Mouse (Mus musculus): ENCODE measurements around the gene Ate1.

Gene Ate1

DNA sequence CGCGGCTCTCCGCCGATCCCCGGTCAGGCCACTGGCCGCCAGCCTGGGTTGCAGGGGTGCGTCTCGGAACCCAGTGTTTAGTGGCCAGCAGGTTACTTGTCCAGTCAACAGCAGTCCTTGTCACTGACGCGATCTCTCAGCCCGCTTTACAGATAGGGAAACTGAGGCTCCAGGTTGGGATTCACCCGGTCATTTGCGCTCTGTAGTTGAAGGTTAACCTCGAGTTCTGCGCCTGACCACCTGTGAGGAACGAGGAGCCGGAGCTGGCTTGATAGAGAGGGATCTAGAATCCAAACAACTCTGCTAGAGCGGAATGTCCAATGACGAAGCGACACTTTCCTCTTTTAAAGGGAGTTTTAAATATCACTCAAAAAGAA is at the start of gene Ate1:
TSS of gene Ate1 (minus strand) at position 321 of the 377 bp plus-strand sequence.
- in situ Hi-C loops (cut with MboI, MseI): loop anchor here in 1 of 2 experiments (25.0 kb wide), 1 partner anchor 1758 kb away; no protein-coding TSS in a partner anchor

DNA sequence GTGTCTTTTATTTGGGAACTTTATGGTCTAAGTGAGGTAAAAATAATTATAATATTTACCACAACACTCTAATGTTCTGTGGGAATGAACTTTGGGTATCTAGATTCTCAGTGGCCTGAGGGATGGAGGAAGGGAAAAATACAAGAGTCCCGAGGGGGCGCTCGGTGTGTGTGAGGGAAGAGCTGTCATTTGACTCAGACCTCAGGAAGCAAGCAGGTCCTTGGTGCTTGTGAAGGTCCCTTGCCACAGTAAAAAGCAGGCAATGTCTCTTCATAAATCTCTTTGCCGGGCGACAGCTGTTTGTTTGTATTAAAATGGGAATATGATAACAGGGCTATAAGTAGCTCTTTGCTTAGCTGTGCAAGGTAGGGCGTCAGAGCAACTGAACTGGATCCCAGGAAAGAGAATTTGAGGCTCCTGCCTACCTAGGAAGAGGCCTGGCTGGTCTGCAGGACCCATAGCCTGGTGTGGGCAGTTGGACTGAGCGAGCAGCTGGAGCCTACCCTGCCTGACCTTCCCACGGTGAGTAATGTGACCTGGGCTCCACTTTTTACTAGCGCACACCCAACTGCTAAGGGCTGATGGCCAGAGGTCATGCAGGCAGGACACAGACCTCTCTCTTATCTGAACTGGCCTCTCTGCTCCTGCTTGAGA is 48.7 kb upstream of the Ate1 start:
- in situ Hi-C loops (cut with MboI, MseI): no loop called here

DNA sequence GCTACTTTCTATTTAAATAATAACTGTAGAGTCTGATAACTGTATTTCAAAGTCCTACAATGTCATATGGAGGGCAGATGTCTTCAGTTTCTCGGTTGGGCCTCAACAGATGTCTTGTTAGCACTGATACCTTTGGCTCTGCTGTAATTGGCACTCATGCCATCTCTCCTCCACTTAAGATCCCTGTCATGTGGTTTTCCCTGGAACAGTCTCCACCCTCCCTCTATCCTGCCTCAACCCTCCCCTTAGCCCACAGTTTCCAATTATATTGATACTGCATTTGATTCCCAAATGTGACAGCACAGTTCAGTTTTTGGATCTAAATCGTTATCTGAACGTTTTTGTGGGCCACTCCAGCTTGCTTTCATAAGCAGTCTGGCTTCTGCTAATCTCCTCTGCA is 44.4 kb upstream of the Ate1 start:
- in situ Hi-C loops (cut with MboI, MseI): no loop called here

DNA sequence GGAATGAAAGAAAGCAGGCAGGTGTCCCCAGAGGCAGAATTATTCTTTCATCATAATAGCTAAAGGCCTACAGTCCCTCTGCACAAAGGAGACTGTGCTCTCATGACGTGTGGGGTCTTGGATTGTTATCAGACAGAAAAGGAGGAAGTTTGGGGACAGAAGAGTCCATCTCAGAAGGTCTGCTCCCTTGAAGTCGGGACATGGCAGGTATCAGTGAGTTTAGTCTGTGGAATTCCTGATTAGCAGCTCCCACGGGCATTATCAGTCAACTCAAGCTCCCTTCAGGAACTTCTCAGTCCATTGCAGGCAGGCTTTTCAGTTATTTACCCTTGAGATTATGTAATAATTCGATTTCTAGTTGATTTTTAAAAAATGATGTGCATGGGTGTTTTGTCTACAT is 43.7 kb upstream of the Ate1 start:
- in situ Hi-C loops (cut with MboI, MseI): no loop called here

DNA sequence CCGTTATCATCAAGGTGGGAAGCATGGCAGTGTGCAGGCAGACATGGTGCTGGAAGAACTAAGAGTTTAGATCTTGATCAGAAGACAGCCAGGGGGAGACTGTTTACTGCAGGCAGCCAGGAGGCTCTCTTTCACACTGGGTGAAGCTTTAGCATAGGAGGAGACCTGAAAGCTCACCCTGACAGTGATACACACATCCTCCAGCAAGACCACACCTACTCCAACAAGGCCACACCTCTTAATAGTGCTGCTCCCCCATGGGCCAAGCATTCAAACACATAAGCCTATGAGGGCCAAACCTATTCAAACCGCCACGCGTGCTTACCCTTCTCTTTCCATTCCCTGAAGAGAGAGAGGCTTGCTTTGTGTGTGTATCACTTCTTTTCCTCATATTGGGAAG is 43.1 kb upstream of the Ate1 start:
- in situ Hi-C loops (cut with MboI, MseI): no loop called here

DNA sequence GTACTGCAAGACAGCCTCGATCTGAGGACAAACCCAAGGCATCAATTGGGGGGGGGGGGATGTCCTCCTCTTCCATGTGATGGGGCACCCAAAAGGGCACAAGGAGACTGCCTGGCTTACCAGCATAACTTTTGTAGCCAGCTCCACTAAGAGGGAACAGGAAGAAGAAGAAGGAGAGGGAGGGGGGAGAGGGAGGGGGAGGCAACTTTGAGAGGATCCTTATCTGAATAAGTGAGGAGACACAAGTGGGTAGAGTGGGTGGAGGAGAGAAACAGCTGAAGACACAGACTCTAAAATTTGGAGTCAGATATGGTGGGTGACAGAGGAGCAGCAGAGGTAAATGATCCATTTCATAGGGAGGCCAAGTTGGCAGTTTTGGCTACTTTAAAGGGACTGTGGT is 40.8 kb upstream of the Ate1 start:
- in situ Hi-C loops (cut with MboI, MseI): no loop called here

DNA sequence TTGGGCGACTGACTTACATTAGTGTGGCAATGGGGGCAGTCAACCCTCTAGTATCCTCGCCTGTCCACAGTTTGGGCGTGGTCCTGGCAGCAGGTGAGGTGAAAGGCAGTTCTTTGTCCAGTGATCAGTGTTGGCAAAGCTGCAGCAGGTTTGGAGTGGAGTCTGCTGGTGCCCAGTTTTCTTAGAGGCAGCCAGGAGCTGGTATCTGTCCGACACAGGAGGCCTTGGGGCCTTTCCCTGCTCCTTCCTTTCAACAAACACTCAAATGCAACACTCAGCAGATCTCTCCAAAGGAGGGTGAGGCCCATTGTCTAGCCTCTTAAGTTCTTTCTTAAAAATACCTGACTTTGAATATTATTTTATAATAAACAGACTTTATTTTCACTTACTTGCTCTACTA is 38.4 kb upstream of the Ate1 start:
- in situ Hi-C loops (cut with MboI, MseI): no loop called here

DNA sequence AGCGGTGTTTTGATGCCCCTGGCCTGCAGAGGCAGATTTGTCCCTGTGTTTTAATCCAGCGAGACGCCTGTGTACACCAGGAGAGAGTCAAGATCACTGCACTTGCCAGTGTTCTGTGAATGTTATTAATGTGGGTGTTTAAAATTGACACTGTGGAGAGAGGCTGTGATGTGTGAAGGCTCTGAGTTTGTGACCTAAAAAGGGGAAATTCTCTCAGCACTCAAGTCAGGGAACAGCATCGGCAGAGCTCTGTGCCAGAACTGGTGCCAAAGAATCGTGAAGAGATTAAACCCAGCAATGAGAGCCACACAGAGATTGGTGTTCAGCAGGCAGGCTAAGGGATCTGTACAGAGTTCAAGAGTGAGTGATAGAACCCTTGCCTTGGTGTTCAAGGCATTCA is 35.4 kb upstream of the Ate1 start:
- in situ Hi-C loops (cut with MboI, MseI): no loop called here

DNA sequence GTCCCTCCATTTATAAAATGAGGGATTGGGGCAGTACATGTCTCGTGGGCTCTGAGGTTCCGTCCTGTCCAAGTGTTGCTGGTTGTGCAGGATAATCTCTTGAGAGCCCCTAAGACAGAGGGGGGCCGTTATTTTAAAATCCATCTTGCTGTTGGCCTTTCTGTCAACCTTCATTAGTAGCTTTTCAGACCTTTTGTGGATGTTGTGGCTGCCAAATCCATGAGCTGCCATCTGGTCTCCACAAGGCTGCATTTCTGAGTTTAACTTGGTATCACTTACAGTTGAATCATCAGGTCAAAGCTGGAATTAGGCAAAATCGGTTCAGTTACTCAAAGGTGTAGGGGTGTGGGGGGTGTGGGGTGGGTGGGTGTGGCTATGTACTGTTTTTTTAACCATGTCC is 33.2 kb upstream of the Ate1 start:
- in situ Hi-C loops (cut with MboI, MseI): no loop called here

DNA sequence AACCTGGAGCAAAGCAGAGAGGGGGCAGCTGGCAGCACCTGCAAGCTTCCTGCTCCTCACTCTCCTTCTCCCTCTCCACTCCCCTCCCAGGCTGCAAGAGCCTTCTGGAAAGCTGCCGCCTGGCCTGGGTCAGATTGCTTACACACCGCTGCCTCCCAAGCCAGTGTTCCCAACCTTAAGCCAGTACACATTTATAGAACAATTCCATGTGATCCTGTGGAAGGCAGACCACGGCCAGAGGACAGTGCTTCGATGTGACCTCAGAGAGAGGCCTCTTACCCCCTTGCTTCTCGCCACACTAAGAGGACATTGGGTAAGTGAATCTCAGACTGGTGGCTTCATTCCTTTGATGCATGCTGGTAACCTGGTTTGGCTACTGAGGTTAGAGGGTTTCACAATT is 32.6 kb upstream of the Ate1 start:
- in situ Hi-C loops (cut with MboI, MseI): no loop called here

DNA sequence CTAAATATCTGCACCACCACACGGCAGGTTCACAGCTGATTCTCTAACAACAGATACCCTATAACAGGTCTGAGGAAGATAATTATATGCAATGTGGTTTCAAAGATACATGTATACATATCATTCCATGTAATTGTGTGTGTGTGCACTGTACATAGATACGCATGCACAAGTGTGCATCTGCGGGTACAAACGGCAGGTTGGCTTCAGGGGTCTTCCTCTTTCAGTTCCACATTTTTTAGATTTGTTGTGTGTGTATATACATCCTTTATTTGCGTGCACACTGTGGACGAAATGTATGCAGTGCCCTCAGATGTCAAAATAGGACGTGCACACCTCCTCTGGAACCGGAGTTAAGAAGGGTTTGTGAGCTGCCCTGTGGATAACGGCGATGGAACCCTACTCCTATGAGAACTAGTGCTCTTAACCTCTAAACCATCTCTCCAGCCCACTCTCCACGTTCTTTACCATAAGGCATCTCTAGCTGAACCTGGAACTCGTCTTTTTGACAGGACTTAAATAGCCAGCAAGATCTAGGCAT is 27.5 kb upstream of the Ate1 start:
- in situ Hi-C loops (cut with MboI, MseI): loop anchor here (5.0 to 25.0 kb wide), 3 partner anchors 90 to 815 kb away; partner anchors contain the start of genes 2310057M21Rik (in 2 of the 2), Pstk (in 2 of the 2) and Plekha1 (in 1 of the 2)

DNA sequence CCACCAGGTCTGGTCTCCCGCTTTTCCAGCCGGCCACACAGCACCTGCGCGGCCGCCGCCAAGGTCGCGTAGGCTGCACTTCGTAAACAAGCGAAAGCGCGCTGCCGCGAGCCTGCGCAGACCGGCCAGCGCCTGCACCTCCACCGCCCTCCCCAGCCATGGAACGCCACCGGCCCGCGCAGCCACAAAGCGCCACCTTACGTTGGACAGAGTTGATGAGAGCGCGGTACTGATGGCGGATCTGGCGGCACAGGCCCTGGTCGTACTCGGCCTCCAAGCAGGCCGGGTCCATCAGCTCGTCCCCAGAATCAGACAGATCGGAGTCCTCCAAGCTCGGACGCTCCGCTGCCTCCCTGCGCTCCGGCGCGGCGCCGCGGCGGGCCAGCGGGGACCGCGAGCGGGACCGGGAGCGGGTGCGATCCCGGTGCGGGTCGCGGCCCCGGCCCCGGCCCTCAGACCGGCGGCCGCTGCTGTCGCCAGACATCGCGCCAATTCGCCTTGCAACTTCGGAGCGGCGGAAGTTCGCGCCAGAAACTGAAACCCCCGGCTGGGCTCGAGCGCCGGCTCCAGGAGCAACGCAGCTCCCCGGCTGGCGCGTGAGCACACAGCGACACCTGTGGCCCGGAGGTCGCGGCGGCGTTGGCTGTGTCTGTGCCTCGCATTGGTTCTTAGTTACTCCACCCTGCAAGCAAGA is 26.8 kb upstream of the Ate1 start:
- in situ Hi-C loops (cut with MboI, MseI): loop anchor here (5.0 to 25.0 kb wide), 3 partner anchors 90 to 815 kb away; partner anchors contain the start of genes 2310057M21Rik (in 2 of the 2), Pstk (in 2 of the 2) and Plekha1 (in 1 of the 2)

DNA sequence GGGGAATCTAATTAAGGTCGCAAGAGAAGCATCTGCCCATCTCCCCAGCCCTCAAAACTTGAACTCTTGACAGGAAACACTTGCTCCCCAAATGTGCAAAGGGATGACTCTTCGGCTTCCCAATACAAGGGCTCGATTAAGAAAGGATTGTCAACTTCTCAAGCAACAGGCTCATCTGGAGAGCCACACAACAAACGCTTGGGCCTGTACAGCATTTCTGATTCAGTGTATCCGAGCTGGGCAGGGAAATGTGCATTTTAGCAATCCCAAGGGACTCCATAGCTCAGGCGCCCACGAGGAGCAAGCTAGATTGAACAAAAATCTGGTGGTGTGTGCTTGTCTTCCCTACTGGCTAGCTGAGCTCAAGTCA is 26.2 kb upstream of the Ate1 start:
- in situ Hi-C loops (cut with MboI, MseI): loop anchor here (5.0 to 25.0 kb wide), 3 partner anchors 91 to 816 kb away; partner anchors contain the start of genes 2310057M21Rik (in 2 of the 2), Pstk (in 2 of the 2) and Plekha1 (in 1 of the 2)

DNA sequence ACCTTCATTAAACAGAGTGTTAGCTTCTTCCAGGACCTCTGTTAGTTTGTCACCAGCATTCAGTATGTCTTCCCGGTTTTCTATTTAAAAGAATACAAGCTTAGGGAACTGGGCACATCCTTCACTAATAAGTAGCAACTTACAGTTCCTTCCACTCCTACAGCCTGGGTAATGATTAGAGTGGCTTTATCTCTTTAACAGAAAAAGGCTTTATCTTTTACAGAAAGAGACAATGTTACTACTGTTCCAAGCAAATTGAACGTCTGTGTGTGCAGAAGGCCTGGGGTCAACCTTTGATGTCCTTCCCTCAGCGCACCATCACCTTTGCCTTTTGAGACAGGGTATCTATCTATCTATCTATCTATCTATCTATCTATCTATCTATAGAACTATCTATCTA is 25.7 kb upstream of the Ate1 start:
- in situ Hi-C loops (cut with MboI, MseI): loop anchor here (5.0 to 25.0 kb wide), 3 partner anchors 91 to 816 kb away; partner anchors contain the start of genes 2310057M21Rik (in 2 of the 2), Pstk (in 2 of the 2) and Plekha1 (in 1 of the 2)

DNA sequence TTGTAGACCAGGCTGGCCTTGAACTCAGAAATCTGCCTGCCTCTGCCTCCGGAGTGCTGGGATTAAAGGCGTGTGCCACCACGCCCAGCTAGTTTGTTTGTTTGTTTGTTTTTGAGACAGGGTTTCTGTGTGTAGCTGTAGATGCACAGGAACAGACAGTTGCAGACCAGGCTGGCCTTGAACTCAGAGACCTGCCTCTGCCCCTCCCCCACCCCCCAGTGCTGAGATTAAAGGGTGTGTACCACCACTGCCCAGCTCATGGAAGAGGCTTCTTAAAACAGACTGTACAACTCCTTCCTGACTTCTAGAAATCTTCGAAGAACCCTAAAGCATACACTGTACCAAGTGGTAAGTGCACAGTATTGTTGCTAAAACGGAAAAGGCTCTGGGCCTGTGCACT is 25.2 kb upstream of the Ate1 start:
- in situ Hi-C loops (cut with MboI, MseI): loop anchor here (5.0 to 25.0 kb wide), 3 partner anchors 92 to 817 kb away; partner anchors contain the start of genes 2310057M21Rik (in 2 of the 2), Pstk (in 2 of the 2) and Plekha1 (in 1 of the 2)

DNA sequence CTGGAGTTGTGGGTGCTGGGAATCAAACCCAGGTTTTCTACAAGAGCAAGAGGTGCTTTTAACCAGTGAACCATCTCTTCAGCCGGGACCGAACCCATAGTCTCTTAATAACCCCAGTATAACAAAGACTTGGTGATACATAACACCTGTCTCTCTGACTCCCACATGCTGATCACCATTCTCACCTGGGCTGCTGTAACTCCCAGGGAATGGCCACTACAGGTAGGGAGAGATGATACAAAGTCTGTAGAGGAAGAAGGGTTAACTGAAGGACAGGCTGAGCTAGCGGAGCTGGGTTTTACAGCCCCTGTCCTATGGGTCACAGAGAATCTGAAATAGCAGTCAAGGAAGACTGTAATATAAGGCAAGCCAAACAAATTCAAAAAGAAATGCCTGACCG is 23.0 kb upstream of the Ate1 start:
- in situ Hi-C loops (cut with MboI, MseI): loop anchor here (10.0 to 25.0 kb wide), 2 partner anchors 322 to 819 kb away; partner anchors contain the start of genes 2310057M21Rik (in 2 of the 2), Pstk (in 2 of the 2) and Plekha1 (in 1 of the 2)

DNA sequence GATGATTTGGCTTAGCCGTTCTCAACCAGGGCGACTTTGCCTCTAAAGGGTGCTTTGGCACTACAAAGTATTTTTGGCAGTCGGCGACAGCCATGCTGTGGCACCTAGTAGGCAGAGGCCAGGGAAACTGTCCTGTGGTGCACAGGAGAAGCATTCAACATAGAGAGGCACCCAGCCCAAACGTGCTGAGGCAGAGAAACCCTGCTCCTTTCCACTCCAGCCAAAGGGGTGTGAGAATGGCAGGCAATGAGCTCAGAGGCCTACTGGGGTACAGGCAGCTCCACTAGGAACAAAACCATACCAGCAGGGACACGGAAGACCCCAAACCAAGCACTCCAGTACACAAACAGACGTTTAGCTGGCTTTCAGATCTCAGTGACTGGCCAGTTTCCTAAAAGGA is 20.0 kb upstream of the Ate1 start:
- in situ Hi-C loops (cut with MboI, MseI): loop anchor here (10.0 to 25.0 kb wide), 2 partner anchors 325 to 822 kb away; partner anchors contain the start of genes 2310057M21Rik (in 2 of the 2), Pstk (in 2 of the 2) and Plekha1 (in 1 of the 2)

DNA sequence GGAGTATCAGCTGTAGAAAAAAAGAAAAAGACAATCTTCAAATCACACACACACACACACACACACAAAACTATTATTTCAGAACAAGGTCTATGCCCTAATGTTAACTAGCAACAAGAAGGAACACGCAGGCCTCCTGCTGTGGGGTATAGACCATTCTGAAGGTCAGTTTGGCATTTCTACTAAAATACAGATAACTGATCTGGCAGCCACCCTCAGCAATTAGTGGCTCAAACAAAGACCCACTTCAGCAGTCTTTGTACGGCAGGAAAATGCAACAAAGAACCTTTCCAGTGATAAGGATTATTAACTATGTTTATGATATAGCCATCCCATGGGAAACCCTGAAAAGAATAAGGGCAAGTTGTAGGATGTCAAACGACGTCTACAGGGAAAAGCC is 16.9 kb upstream of the Ate1 start:
- in situ Hi-C loops (cut with MboI, MseI): loop anchor here (25.0 kb wide), 1 partner anchor 825 kb away; the partner anchor contains the start of genes 2310057M21Rik (in 2 of the 2) and Pstk (in 2 of the 2)

DNA sequence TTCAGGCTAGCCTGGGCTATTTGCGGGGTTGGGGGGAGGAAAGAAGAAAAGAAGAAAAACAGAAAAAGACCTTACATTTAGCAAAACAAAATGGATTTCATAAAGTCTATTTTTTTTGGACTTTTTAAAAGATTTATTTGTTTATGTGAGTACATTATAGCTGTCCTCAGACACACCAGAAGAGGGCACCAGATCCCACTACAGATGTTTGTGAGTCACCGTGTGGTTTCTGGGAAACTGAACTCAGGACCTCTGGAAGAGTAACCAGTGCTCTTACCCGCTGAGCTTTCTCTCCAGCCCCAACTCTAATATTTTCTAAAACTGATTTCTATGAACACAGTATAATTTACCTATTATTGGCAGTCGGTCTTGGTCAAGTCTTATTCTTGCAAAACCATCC is 15.0 kb upstream of the Ate1 start:
- in situ Hi-C loops (cut with MboI, MseI): loop anchor here (25.0 kb wide), 1 partner anchor 827 kb away; the partner anchor contains the start of genes 2310057M21Rik (in 2 of the 2) and Pstk (in 2 of the 2)

DNA sequence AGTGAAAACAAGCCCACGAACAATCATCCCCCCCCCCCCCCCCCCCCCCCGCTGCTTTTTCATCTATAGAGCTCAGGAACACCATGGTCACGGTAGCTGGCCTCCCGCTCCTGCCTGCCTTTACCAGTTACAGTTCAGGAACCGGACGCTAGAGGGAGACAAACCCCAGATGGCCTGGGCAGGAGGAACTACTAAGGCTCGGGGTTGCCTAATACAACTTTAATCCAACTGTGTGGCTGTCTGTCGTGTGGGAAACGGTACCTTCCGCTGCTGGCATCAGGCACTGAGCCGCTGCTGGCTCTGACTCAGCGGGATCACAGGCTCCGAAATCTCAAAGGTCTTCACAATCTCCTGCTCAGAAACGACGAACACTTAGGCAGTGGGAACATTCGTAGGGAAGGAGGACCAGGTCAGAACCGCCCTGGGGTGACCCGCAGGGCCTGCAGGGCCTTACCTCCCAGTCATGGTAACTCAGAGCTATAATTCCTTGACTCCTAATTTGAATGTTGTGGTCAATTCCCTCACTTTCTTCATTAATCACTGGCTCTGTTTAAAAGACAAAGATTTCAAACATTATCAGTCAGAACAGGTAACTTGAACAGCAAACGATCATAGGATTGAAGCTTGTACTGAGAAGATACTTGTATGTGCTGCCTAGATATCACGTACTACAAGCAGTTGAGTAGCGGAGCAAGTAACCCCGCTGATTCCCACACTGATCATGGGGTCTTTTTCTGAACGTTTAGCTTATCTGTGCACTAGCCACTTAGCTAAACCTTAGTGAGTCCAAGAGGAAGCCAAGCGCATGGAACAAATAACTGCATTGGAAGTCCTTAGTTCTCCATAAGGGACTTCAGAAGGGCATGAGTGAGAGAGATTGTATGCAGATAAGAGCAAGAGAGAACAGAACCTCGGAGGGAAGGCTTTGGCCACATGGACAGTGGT is 13.4 kb upstream of the Ate1 start:
- in situ Hi-C loops (cut with MboI, MseI): loop anchor here (25.0 kb wide), 1 partner anchor 829 kb away; the partner anchor contains the start of genes 2310057M21Rik (in 2 of the 2) and Pstk (in 2 of the 2)

Measured in T-helper 17 cell (primary cell).